Mouse (Mus musculus): Measurements from ENCODE around the gene Engase.

- TF ChIP-seq EP300 (IDR thresholded peaks at IDR 0.05; ENCODE audit: low read depth) (no peak), CTCF (IDR thresholded peaks at IDR 0.05; ENCODE audit: low read depth) (no peak)
Observed at GRCm38 (mm10) chr11:118434093-118434492, 42.5 kb upstream of the Engase start.

Measured in liver, postnatal 0 days (tissue).